Mouse (Mus musculus) mature B cell (primary cell): Measurements from ENCODE around the gene Phkg2.

Source experiments
- in situ Hi-C: fragments of 300-500 bp; cut with MboI; formaldehyde crosslinking; loops from 2 replicates; pipeline ENCODE4 v1.14.3; 2019

Gene Phkg2

GRCm38 (mm10) chr7:127572895-127573471 is at the start of gene Phkg2:
TSS of gene Phkg2 (plus strand) at chr7:127573340.
- in situ Hi-C loops = no loop called here

GRCm38 (mm10) chr7:127541671-127542070 is 31.5 kb upstream of the Phkg2 start:
- in situ Hi-C loops = no loop called here

GRCm38 (mm10) chr7:127549116-127549835 is 23.9 kb upstream of the Phkg2 start:
- in situ Hi-C loops = no loop called here

GRCm38 (mm10) chr7:127551558-127551957 is 21.6 kb upstream of the Phkg2 start:
- in situ Hi-C loops = no loop called here

- in situ Hi-C loops = no loop called here
Measured at GRCm38 (mm10) chr7:127560580-127560979, 12.6 kb upstream of the Phkg2 start.

GRCm38 (mm10) chr7:127561340-127561858 is 11.7 kb upstream of the Phkg2 start, which contains the start of gene Tmem265:
TSS of gene Tmem265 (plus strand) at chr7:127561390.
- in situ Hi-C loops = no loop called here

GRCm38 (mm10) chr7:127564381-127565150 is 8.6 kb upstream of the Phkg2 start:
- in situ Hi-C loops = no loop called here

GRCm38 (mm10) chr7:127573503-127574008 is 416 bp downstream of the Phkg2 start:
- in situ Hi-C loops = no loop called here

GRCm38 (mm10) chr7:127574115-127574514 is 975 bp downstream of the Phkg2 start:
- in situ Hi-C loops = no loop called here

- in situ Hi-C loops = no loop called here
Measured at GRCm38 (mm10) chr7:127583260-127583659, 10.1 kb downstream of the Phkg2 start.

GRCm38 (mm10) chr7:127585031-127585430 is 11.9 kb downstream of the Phkg2 start:
- in situ Hi-C loops = no loop called here

- in situ Hi-C loops = no loop called here
Measured at GRCm38 (mm10) chr7:127586149-127586548, 13.0 kb downstream of the Phkg2 start.

GRCm38 (mm10) chr7:127587196-127587595 is 14.1 kb downstream of the Phkg2 start:
- in situ Hi-C loops = no loop called here

GRCm38 (mm10) chr7:127588011-127588871 is 15.1 kb downstream of the Phkg2 start, which contains the start of the genes Ccdc189 and Rnf40:
TSS of gene Ccdc189 (minus strand) at chr7:127588595.
TSS of gene Rnf40 (plus strand) at chr7:127588767.
- in situ Hi-C loops = no loop called here

GRCm38 (mm10) chr7:127588901-127589300 is 15.8 kb downstream of the Phkg2 start:
- in situ Hi-C loops = no loop called here

- in situ Hi-C loops = no loop called here
Measured at GRCm38 (mm10) chr7:127589637-127590036, 16.5 kb downstream of the Phkg2 start.

GRCm38 (mm10) chr7:127591108-127591507 is 18.0 kb downstream of the Phkg2 start:
- in situ Hi-C loops = no loop called here

GRCm38 (mm10) chr7:127592575-127592974 is 19.4 kb downstream of the Phkg2 start:
- in situ Hi-C loops = no loop called here

- in situ Hi-C loops = no loop called here
Measured at GRCm38 (mm10) chr7:127596747-127597146, 23.6 kb downstream of the Phkg2 start.

- in situ Hi-C loops = no loop called here
Measured at GRCm38 (mm10) chr7:127600612-127601011, 27.5 kb downstream of the Phkg2 start.

GRCm38 (mm10) chr7:127601735-127602134 is 28.6 kb downstream of the Phkg2 start:
- in situ Hi-C loops = no loop called here
